Mouse (Mus musculus) testis, adult 2 months (tissue): ENCODE data around the gene Col25a1. TPM values are rescaled to one million over a fixed set of nuclear protein-coding genes. Genes with fewer than 3 reads are reported as not detected.
A peak's percentile ranks its signal among the peaks of the same experiment; 100 is the strongest.

Experiments
- H3K27ac ChIP-seq: fragments of 200-500 bp; 2 replicates; pipeline ENCODE4 v1.5.1; 2012; ENCODE audit warnings: low read depth, low read length; ENCODE audit not compliant: control insufficient read depth, insufficient read depth
- H3K27me3 ChIP-seq: fragments of 200-500 bp; 2 replicates; pipeline ENCODE4 v1.6.1; 2012; ENCODE audit warnings: mild to moderate bottlenecking, low read length, moderate library complexity; ENCODE audit not compliant: control insufficient read depth, insufficient read depth
- H3K36me3 ChIP-seq: fragments of 200-500 bp; 2 replicates; pipeline ENCODE4 v1.6.1; 2012; ENCODE audit warnings: mild to moderate bottlenecking, low read length; ENCODE audit not compliant: control insufficient read depth, insufficient read depth
- H3K4me1 ChIP-seq: fragments of 200-500 bp; 2 replicates; pipeline ENCODE4 v1.6.1; 2012; ENCODE audit warnings: low read length; ENCODE audit not compliant: control insufficient read depth, insufficient read depth
- H3K4me3 ChIP-seq: fragments of 200-500 bp; 2 replicates; pipeline ENCODE4 v1.5.1; 2012; ENCODE audit warnings: low read depth, mild to moderate bottlenecking, low read length, moderate library complexity, mixed read lengths; ENCODE audit not compliant: control insufficient read depth
- CTCF ChIP-seq: fragments of 200-500 bp; IDR thresholded peaks from 2 replicates; pipeline ENCODE4 v1.5.1; 2012; ENCODE audit warnings: low read depth, mild to moderate bottlenecking, inconsistent platforms, low read length, moderate library complexity; ENCODE audit not compliant: control insufficient read depth, insufficient read depth, insufficient replicate concordance
- POLR2A ChIP-seq: fragments of 200-500 bp; IDR thresholded peaks from 2 replicates; pipeline ENCODE4 v1.6.1; 2012; ENCODE audit warnings: low read depth, mild to moderate bottlenecking, inconsistent platforms, low read length, moderate library complexity; ENCODE audit not compliant: control insufficient read depth
- polyA plus RNA-seq: library from polyadenylated mRNA; depleted of rRNA; stranded (reverse); fragments of >200 nt; gene quantifications from 2 replicates; pipeline ENCODE4 v1.2.3, GENCODE M21; 2012

Gene Col25a1
- polyA plus RNA-seq, 1 experiment, result 1.9 TPM

DNA sequence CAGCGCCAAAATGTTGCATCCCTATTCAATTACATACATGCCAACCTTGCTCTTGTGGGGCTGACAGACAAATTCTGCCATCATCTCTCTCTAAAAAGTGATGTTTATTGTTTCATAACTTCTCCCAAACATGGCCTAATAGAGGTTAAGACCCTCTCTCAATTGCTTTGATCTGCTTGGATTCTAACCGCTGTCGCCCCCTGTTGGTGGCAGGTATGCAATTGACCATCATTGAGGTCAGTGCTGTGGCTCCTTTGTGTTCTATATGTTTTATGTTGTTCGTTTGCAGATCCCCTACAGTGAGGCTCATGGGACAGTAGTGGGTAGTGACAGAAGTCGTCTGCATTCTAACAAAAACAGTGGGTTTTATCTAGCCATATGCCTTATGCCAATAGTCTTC lies 441.9 kb downstream of the Col25a1 start:
- H3K36me3 ChIP-seq, result no peaks in the 10 kb centered on the region
- no peak overlapping the region for H3K4me3 ChIP-seq
- no peaks in the 10 kb centered on the region for H3K27me3 ChIP-seq
- H3K27ac ChIP-seq, result no peak overlapping the region
- TF ChIP-seq POLR2A (no peak), CTCF (no peak)
- H3K4me1 ChIP-seq, result 0 out of 2 replicates have a peak, but pooled peaks cover 2% of the 10 kb centered on the region

DNA sequence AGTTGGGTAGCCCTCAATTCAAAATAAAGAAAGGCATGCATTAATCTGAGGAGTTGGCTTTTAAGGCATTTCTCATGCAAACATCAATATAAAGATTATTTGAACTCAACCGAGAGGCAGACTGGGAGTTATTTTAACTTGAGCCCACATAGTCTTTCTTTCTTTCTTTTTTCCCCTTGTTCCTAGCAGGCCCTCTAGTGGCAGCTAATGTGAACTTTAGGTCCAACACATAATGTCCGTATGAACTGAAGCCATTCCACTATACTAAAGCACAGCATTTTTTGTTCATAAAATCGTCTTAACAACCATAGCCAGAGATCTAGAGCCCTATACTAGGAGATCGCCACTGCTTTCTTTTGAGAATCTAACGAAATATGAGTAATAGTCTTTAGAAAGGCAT lies 443.4 kb downstream of the Col25a1 start:
- Histone ChIP-seq H3K4me3 (no peak overlapping the region), H3K4me1 (0 out of 2 replicates have a peak, but pooled peaks cover 2% of the 10 kb centered on the region), H3K27me3 (no peaks in the 10 kb centered on the region), H3K27ac (no peak overlapping the region), H3K36me3 (no peaks in the 10 kb centered on the region)
- TF ChIP-seq CTCF (no peak), POLR2A (no peak)

DNA sequence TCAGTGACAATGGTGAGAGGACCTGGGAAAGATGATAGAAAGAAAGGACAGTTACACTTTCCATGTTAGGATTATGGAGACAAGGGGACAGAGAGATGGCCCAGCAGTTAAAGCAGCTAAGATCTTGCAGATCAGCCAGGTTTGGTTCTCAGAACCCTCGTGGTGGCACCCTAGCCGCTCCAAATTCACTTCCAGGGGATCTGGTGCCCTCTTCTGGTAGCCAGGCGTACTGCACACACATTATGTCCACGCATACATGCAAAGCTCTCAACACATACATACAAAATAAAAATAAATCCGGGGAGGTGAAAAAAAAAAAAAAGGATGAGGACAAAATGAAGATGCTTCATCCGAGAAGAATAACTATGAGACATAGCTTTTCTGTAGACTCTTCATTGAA lies 445.4 kb downstream of the Col25a1 start:
- 0 out of 2 replicates have a peak, but pooled peaks cover 2% of the 10 kb centered on the region for H3K4me1 ChIP-seq
- no peak overlapping the region for H3K27ac ChIP-seq
- no peaks in the 10 kb centered on the region for H3K27me3 ChIP-seq
- no peak overlapping the region for H3K4me3 ChIP-seq
- TF ChIP-seq CTCF (peak; percentile 81), POLR2A (no peak)
- no peaks in the 10 kb centered on the region for H3K36me3 ChIP-seq

DNA sequence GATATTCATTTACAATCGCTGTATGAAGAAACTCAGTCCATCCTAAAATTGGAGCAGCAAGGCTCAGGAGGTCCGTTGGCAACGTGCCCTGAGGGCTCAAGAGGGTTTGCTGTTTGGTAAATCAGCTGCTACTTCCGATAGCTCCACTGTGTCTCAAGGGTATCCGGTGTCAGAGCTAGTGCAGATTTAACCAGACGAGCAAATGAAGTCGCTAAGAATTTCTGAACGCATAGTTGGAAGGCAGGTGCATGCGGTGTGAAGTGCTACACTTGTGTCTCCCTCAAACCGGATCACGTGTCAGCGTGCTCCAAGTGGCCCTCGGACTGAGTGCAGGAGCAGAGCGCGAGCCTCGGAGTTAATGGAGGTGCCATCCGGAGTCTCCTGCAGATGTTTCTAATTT lies 448.2 kb downstream of the Col25a1 start:
- Histone ChIP-seq H3K4me1 (0 out of 2 replicates have a peak, but pooled peaks cover 2% of the 10 kb centered on the region), H3K36me3 (no peaks in the 10 kb centered on the region), H3K27ac (no peak overlapping the region), H3K4me3 (no peak overlapping the region), H3K27me3 (no peaks in the 10 kb centered on the region)
- no peak for TF ChIP-seq CTCF
- no peak for TF ChIP-seq POLR2A

DNA sequence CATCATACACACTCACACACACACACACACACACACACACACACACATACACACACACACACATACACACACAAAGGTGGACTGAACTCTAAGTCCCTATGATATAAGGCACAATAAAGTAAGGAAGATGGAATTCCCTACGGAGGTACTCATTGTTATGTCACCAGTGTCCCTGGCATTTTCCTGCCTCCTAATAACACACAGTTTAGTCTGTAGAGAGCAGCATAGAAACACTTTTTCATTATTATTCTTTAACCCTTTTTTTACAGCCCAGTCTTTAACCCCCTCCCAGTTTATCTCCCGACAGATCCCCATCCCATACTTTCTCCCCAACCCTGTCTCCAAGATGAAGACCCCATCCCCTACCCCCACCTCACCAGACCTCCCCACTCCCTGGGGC lies 450.3 kb downstream of the Col25a1 start:
- Histone ChIP-seq H3K4me3 (no peak overlapping the region), H3K36me3 (no peaks in the 10 kb centered on the region), H3K4me1 (no peaks in the 10 kb centered on the region), H3K27ac (no peak overlapping the region), H3K27me3 (no peaks in the 10 kb centered on the region)
- TF ChIP-seq CTCF (no peak), POLR2A (no peak)

DNA sequence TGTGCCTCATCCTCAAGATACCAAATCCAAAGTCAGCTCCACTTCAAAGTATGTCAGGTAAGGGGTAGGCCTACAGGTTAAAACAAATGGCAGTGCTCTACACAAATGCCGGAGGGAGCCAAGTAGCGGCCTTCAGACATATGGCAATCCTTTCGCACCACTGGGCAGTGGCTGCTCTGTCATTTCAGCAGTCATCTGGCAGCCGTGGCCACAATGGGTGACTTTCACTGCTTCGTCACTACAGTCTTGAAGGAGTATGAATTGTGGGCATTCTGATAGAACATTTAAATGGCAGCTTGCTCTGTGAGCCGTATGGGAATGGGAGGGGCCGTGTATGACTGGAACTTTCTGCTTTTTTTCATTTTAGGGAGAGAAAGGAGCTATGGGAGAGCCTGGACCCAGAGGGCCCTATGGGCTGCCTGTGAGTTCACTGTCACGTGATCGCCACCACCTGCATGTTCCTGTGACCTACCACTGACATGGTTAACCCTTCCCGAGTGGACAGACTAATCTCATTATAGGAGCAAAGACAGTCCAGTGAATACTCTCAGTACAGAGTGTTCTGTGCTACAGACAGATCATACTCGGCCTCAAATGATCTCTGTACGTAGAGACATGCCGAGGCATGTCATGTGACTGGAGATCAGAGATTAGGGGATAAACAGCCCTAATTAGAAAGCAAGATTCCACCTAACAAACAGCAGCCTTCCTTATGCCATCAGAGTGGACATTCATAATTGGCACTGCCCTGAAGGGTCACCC lies 451.8 kb downstream of the Col25a1 start:
- Histone ChIP-seq H3K27me3 (no peaks in the 10 kb centered on the region), H3K4me3 (no peak overlapping the region), H3K27ac (no peak overlapping the region), H3K4me1 (no peaks in the 10 kb centered on the region), H3K36me3 (no peaks in the 10 kb centered on the region)
- TF ChIP-seq POLR2A (no peak), CTCF (no peak)

DNA sequence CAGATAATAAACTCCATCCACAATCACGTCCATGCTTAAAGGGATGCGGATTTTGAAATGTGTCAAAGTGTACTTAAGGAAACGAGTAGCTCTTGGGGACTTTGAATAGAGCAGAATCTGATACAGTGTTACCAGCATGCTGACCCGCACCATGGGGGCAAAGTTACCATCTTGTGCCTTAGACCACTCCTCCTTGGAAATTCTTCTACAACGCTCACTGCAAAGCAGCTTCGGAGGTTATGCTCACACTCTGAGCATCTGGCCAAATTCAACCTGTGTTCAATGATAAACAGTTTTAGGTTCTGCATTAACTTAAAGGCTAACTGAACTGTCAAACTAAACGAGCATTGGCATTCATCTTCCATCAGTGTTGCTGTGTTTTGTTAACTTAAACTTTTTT lies 452.7 kb downstream of the Col25a1 start:
- Histone ChIP-seq H3K4me1 (no peaks in the 10 kb centered on the region), H3K36me3 (no peaks in the 10 kb centered on the region), H3K27me3 (no peaks in the 10 kb centered on the region), H3K4me3 (peak overlapping the region; percentile 4; the same call in 1 of the 2 replicates), H3K27ac (no peak overlapping the region)
- TF ChIP-seq CTCF (no peak), POLR2A (no peak)
